In genomic region chr3:85196591-85196990, GRCm38 (mm10) we compare ENCODE assay signal across 20 mouse cellular contexts.
DNase-seq lines count a peak whose midpoint lies in the region; ATAC-seq and TF ChIP-seq lines count a peak whose summit lies in the region.
"Had no signal": no experiment of that assay in that cellular context is flagged by ENCODE, and none has a peak within 500 bp of the region (broad histone marks: within the 10 kb centered on the region; RNA-seq: fewer than 3 reads in every experiment).

No protein-coding gene starts in this region.

- H3K27ac ChIP-seq in liver, adult 2 months (replicated peaks; ENCODE audit: insufficient read depth, low read depth, low read length): peak overlapping the region; percentile 95
- H3K27ac ChIP-seq in liver, postnatal 0 days (ENCODE audit: low read depth): peak overlapping the region; percentile 44; the same call in 1 of the 2 replicates
- H3K27ac ChIP-seq in liver, embryonic 11.5 days (ENCODE audit: low read depth, low read length): no peak overlapping the region
- H3K27ac ChIP-seq in CH12.LX (ENCODE audit: insufficient read depth, low read depth): no peak overlapping the region
- no peak overlapping the region for H3K27ac ChIP-seq in kidney, embryonic 15.5 days

- TF ChIP-seq RAD21 in CH12.LX (IDR thresholded peaks at IDR 0.05; ENCODE audit: low read depth, low read length): no peak

- no peak overlapping the region for H3K4me3 ChIP-seq in liver, adult 2 months (ENCODE audit: insufficient read depth, low read depth, low read length)
- no peak overlapping the region for H3K4me3 ChIP-seq in liver, postnatal 0 days (ENCODE audit: low read depth, low read length)
- no peak overlapping the region for H3K4me3 ChIP-seq in liver, embryonic 11.5 days (ENCODE audit: low read depth, low read length)
- peak overlapping the region; percentile 38 for H3K4me3 ChIP-seq in megakaryocyte, embryonic 14.5 days (replicated peaks)
- H3K4me3 ChIP-seq in CH12.LX (replicated peaks in 1 of 3; ENCODE audit: low read depth in 2 of 3, low read length in 2 of 3, poor library complexity in 1 of 3): no peak overlapping the region
- H3K4me3 ChIP-seq in kidney, embryonic 15.5 days (replicated peaks): no peak overlapping the region

- H3K27me3 ChIP-seq in liver, adult 2 months (ENCODE audit: control insufficient read depth, insufficient read depth, low read length): no peaks in the 10 kb centered on the region
- H3K27me3 ChIP-seq in liver, postnatal 0 days (ENCODE audit: insufficient read depth, low read length): no peaks in the 10 kb centered on the region
- H3K27me3 ChIP-seq in liver, embryonic 11.5 days (replicated peaks; ENCODE audit: control insufficient read depth, insufficient read depth, low read length): no peaks in the 10 kb centered on the region
- no peaks in the 10 kb centered on the region for H3K27me3 ChIP-seq in megakaryocyte, embryonic 14.5 days (replicated peaks)
- no peaks in the 10 kb centered on the region for H3K27me3 ChIP-seq in CH12.LX (replicated peaks)
- H3K27me3 ChIP-seq in kidney, embryonic 15.5 days: no peaks in the 10 kb centered on the region
- H3K27me3 ChIP-seq: Patski had no signal

- H3K36me3 ChIP-seq in liver, adult 2 months (ENCODE audit: control insufficient read depth, insufficient read depth, low read length): no peaks in the 10 kb centered on the region
- H3K36me3 ChIP-seq in liver, postnatal 0 days (replicated peaks; ENCODE audit: insufficient read depth, low read length): no peaks in the 10 kb centered on the region
- H3K36me3 ChIP-seq in liver, embryonic 11.5 days (ENCODE audit: control insufficient read depth, insufficient read depth, low read length): no peaks in the 10 kb centered on the region
- peaks cover 36% of the 10 kb centered on the region for H3K36me3 ChIP-seq in megakaryocyte, embryonic 14.5 days (replicated peaks; ENCODE audit: low read length)
- H3K36me3 ChIP-seq in CH12.LX (replicated peaks in 1 of 2; ENCODE audit: control insufficient read depth in 1 of 2, insufficient read depth in 1 of 2, low read length in 1 of 2): peaks cover 0 to 25% of the 10 kb centered on the region in 2 experiments
- H3K36me3 ChIP-seq in kidney, embryonic 15.5 days: no peaks in the 10 kb centered on the region

- peak overlapping the region; percentile 64 for H3K9ac ChIP-seq in liver, adult 2 months (ENCODE audit: low read depth, low read length)
- H3K9ac ChIP-seq in liver, postnatal 0 days (replicated peaks): no peak overlapping the region
- no peak overlapping the region for H3K9ac ChIP-seq in liver, embryonic 11.5 days (ENCODE audit: low read depth, low read length)
- H3K9ac ChIP-seq in CH12.LX (ENCODE audit: insufficient read depth, low read depth): no peak overlapping the region
- no peak overlapping the region for H3K9ac ChIP-seq in kidney, embryonic 15.5 days

- H3K4me2 ChIP-seq in liver, postnatal 0 days (ENCODE audit: low read depth, low read length): no peak overlapping the region
- H3K4me2 ChIP-seq in liver, embryonic 11.5 days: no peak overlapping the region
- 0 out of 2 replicates have a peak overlapping the region, but pooled peaks have one; percentile 7 for H3K4me2 ChIP-seq in CH12.LX (ENCODE audit: insufficient read depth, low read depth, poor library complexity, severe bottlenecking)
- no peak overlapping the region for H3K4me2 ChIP-seq in kidney, embryonic 15.5 days

- dilution Hi-C loops in CH12.LX (cut with MboI; ENCODE audit: extremely low pct_ligation_motif_present, extremely low pct_unique_long_range_greater_than_20kb, low sequenced_read_pairs): no loop called here

- 20% methylated on average over 4 of the region's 4 CpGs for WGBS in liver, adult 2 months
- WGBS in liver, postnatal 0 days (ENCODE audit: insufficient replicate concordance): 76% methylated on average over 4 of the region's 4 CpGs
- WGBS in liver, embryonic 11.5 days: 79% methylated on average over 4 of the region's 4 CpGs
- 77% methylated on average over 4 of the region's 4 CpGs for WGBS in kidney, embryonic 15.5 days

- in situ Hi-C loops in CH12.LX (cut with MboI; ENCODE audit: low pct_ligation_motif_present, low pct_unique_long_range_greater_than_20kb, low sequenced_read_pairs): no loop called here

- peak; percentile 95 for DNase-seq in liver, adult 2 months (ENCODE audit: extremely low read depth, low read depth, low spot score)
- DNase-seq in liver (no peak), CH12.LX (ENCODE audit: extremely low read depth) (no peak)
- DNase-seq in liver, postnatal 0 days: no peak
- no peak for DNase-seq in liver, embryonic 11.5 days (ENCODE audit: low spot score)
- DNase-seq: adrenal gland, adult 8-10 months; adrenal gland, postnatal 10 days; adrenal gland, postnatal 14 days; adrenal gland, postnatal 25 days; B cell, adult 2 months; cerebellum, adult 11 months; cerebellum, adult 11-12 months; cerebellum, adult 18-20 months had no signal

- no peak for TF ChIP-seq CTCF in liver, adult 2 months (IDR thresholded peaks at IDR 0.05; ENCODE audit: low read depth, low read length)
- no peak for TF ChIP-seq CTCF in liver, postnatal 0 days (IDR thresholded peaks at IDR 0.05; ENCODE audit: low read depth)
- TF ChIP-seq CTCF in CH12.LX (conservative IDR thresholded peaks at IDR 0.05 in 1 of 2, IDR thresholded peaks at IDR 0.05 in 1 of 2; ENCODE audit: low read depth in 2 of 2, low read length in 2 of 2): no peak

- no peaks in the 10 kb centered on the region; the same call in 1 of the 2 replicates for H3K79me2 ChIP-seq in liver, adult 2 months (ENCODE audit: control insufficient read depth, insufficient read depth, low read length)
- H3K79me2 ChIP-seq in CH12.LX (replicated peaks; ENCODE audit: control insufficient read depth, extremely low read depth, insufficient read depth, poor library complexity, severe bottlenecking): peaks cover 4% of the 10 kb centered on the region

- TF ChIP-seq POLR2A in liver, adult 2 months (IDR thresholded peaks at IDR 0.05; ENCODE audit: extremely low read depth, insufficient read depth, low read length): no peak
- no peak for TF ChIP-seq POLR2A in CH12.LX (IDR thresholded peaks at IDR 0.05; ENCODE audit: low read depth, low read length)

- H3K4me1 ChIP-seq in liver, adult 2 months (ENCODE audit: control insufficient read depth, insufficient read depth, low read length): peaks cover 16% of the 10 kb centered on the region
- H3K4me1 ChIP-seq in liver, postnatal 0 days (ENCODE audit: insufficient read depth): no peaks in the 10 kb centered on the region
- no peaks in the 10 kb centered on the region for H3K4me1 ChIP-seq in liver, embryonic 11.5 days (replicated peaks; ENCODE audit: control insufficient read depth, insufficient read depth, low read length)
- peaks cover 49% of the 10 kb centered on the region for H3K4me1 ChIP-seq in megakaryocyte, embryonic 14.5 days
- peaks cover 2 to 30% of the 10 kb centered on the region in 2 experiments; a peak in 3 of 4 replicates for H3K4me1 ChIP-seq in CH12.LX (ENCODE audit: control insufficient read depth in 1 of 2, insufficient read depth in 2 of 2)
- no peaks in the 10 kb centered on the region for H3K4me1 ChIP-seq in kidney, embryonic 15.5 days

- ATAC-seq in liver, postnatal 0 days: no peak
- no peak for ATAC-seq in liver, embryonic 11.5 days (replicated peaks; ENCODE audit: low FRiP score)
- no peak for ATAC-seq in megakaryocyte, adult 5-6 weeks (ENCODE audit: poor library complexity, severe bottlenecking)
- no peak for ATAC-seq in kidney, embryonic 15.5 days (replicated peaks; ENCODE audit: low FRiP score)
- ATAC-seq: activated CD4-positive, CD25-positive, alpha-beta regulatory T cell, adult 4 months; CD4-positive, CD25-positive, alpha-beta regulatory T cell, adult 4 months; Patski had no signal

- TF ChIP-seq EP300 in liver, postnatal 0 days (IDR thresholded peaks at IDR 0.05; ENCODE audit: low read depth): no peak
- no peak for TF ChIP-seq EP300 in CH12.LX (IDR thresholded peaks at IDR 0.05; ENCODE audit: low read length)

- H3K9me3 ChIP-seq in liver, postnatal 0 days (ENCODE audit: low read length): no peaks in the 10 kb centered on the region
- H3K9me3 ChIP-seq in liver, embryonic 11.5 days (ENCODE audit: control insufficient read depth, low read length): no peaks in the 10 kb centered on the region
- peaks cover 12% of the 10 kb centered on the region for H3K9me3 ChIP-seq in megakaryocyte, embryonic 14.5 days
- H3K9me3 ChIP-seq in CH12.LX (replicated peaks; ENCODE audit: low read length): no peaks in the 10 kb centered on the region
- H3K9me3 ChIP-seq in kidney, embryonic 15.5 days (replicated peaks): no peaks in the 10 kb centered on the region
- H3K9me3 ChIP-seq: G1E had no signal

TF ChIP-seq in CH12.LX, 34 proteins besides CTCF, POLR2A, EP300 and RAD21:
- TF ChIP-seq IRF4 (IDR thresholded peaks at IDR 0.05; ENCODE audit: low read depth, low read length) (no peak), NRF1 (IDR thresholded peaks at IDR 0.05; ENCODE audit: low read depth, low read length) (no peak), USF2 (conservative IDR thresholded peaks at IDR 0.05; ENCODE audit: low read depth, low read length) (no peak), ZC3H11A (IDR thresholded peaks at IDR 0.05; ENCODE audit: low read depth, low read length) (no peak), BHLHE40 (IDR thresholded peaks at IDR 0.05; ENCODE audit: low read depth, low read length) (no peak), JUN (IDR thresholded peaks at IDR 0.05; ENCODE audit: insufficient read depth, low read depth, low read length) (no peak), MEF2A (IDR thresholded peaks at IDR 0.05; ENCODE audit: borderline replicate concordance, low read depth, low read length) (no peak)

Comparison
In these comparisons a context has a peak if more than half of its experiments do, and no peak if none do; other contexts are left out.
1. H3K27ac ChIP-seq: peak in liver, adult 2 months (single experiment) and liver, postnatal 0 days (single experiment); none in liver, embryonic 11.5 days (single experiment), CH12.LX (single experiment) and kidney, embryonic 15.5 days (single experiment).